Mouse (Mus musculus) midbrain, embryonic 11.5 days (tissue): Measurements from ENCODE around the gene Arhgap25. TPM values are rescaled to one million over a fixed set of nuclear protein-coding genes. Genes with fewer than 3 reads are reported as not detected.

Experiments used
- ATAC-seq: fragments of 200-750 bp; cut with Nextera tagmentation; 2 replicates; pipeline ENCODE4 v1.8.0; 2017; ENCODE audit warnings: moderate TSS enrichment, moderate library complexity; ENCODE audit not compliant: low FRiP score
- DNase-seq: peaks from one replicate; pipeline ENCODE4 v3.0.0; 2015; ENCODE audit warnings: low spot score; ENCODE audit errors: missing footprints
- H3K27ac ChIP-seq: fragments of 300-500 bp; sonication (generic); 2 replicates; pipeline ENCODE4 v1.5.1; 2014; ENCODE audit warnings: low read depth, low read length
- H3K27me3 ChIP-seq: fragments of 300-500 bp; sonication (generic); 2 replicates; pipeline ENCODE4 v1.6.1; 2014; ENCODE audit warnings: mild to moderate bottlenecking, low read length, moderate library complexity, mixed read lengths; ENCODE audit not compliant: control insufficient read depth, insufficient read depth
- H3K36me3 ChIP-seq: fragments of 300-500 bp; sonication (generic); 2 replicates; pipeline ENCODE4 v1.6.1; 2014; ENCODE audit warnings: mild to moderate bottlenecking, low read length, moderate library complexity, mixed read lengths; ENCODE audit not compliant: control insufficient read depth, insufficient read depth
- H3K4me1 ChIP-seq: fragments of 300-500 bp; sonication (generic); 2 replicates; pipeline ENCODE4 v1.6.1; 2014; ENCODE audit warnings: low read length; ENCODE audit not compliant: control insufficient read depth, insufficient read depth
- H3K4me2 ChIP-seq: fragments of 300-500 bp; sonication (generic); 2 replicates; pipeline ENCODE4 v1.6.1; 2014; ENCODE audit warnings: mild to moderate bottlenecking, moderate library complexity
- H3K4me3 ChIP-seq: fragments of 300-500 bp; sonication (generic); 2 replicates; pipeline ENCODE4 v1.5.1; 2014; ENCODE audit warnings: low read depth, low read length
- H3K9ac ChIP-seq: fragments of 300-500 bp; sonication (generic); 2 replicates; pipeline ENCODE4 v1.6.1; 2014; ENCODE audit warnings: low read length
- H3K9me3 ChIP-seq: fragments of 300-500 bp; sonication (generic); 2 replicates; pipeline ENCODE4 v1.6.1; 2016; ENCODE audit warnings: low read length; ENCODE audit not compliant: control insufficient read depth
- WGBS: fragments of 180-500 bp; shearing (Covaris S2); extraction: QIAGEN DNeasy Blood & Tissue Kit; methylation state at CpG from one replicate; pipeline ENCODE4 v1.1.7; 2014; 5-methylcytosine and 5-hydroxymethylcytosine counted together
- polyA plus RNA-seq: library from polyadenylated mRNA; unstranded; fragments of >200 nt; fragmentation: Nextera tagmentation; extraction: Ambion mirVana; gene quantifications from 2 replicates; pipeline ENCODE4 v1.2.1, GENCODE M21; 2014

Gene Arhgap25
- polyA plus RNA-seq, 1 experiment from 2014 or later = 1.7 TPM

DNA sequence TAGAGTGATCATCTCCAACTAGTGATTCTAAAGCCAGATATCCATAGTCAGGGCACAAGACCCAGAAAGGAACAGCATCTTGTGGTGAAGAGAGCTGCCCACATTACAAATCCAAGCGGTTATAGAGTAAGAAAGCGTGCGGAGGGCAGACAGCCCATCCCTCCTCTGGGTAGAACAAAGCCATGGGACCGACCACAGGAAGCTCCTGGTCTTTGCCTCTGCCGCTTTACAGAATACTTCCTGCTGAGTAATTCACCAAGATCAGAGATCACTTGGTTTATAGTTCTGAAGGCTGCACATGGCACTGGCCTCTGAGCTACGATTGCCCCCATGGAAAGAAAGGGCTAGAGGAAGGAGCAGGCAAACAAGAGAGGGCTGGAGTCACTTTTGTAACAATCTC is 30.6 kb downstream of the Arhgap25 start:
- no peak overlapping the region for H3K27ac ChIP-seq
- no peaks in the 10 kb centered on the region for H3K4me1 ChIP-seq
- H3K36me3 ChIP-seq = no peaks in the 10 kb centered on the region
- no peak for ATAC-seq
- H3K9ac ChIP-seq = no peak overlapping the region
- WGBS = 57% methylated on average over 6 of the region's 6 CpGs
- no peaks in the 10 kb centered on the region for H3K9me3 ChIP-seq
- no peak overlapping the region for H3K4me2 ChIP-seq
- no peak overlapping the region for H3K4me3 ChIP-seq
- H3K27me3 ChIP-seq = no peaks in the 10 kb centered on the region
- DNase-seq = no peak

DNA sequence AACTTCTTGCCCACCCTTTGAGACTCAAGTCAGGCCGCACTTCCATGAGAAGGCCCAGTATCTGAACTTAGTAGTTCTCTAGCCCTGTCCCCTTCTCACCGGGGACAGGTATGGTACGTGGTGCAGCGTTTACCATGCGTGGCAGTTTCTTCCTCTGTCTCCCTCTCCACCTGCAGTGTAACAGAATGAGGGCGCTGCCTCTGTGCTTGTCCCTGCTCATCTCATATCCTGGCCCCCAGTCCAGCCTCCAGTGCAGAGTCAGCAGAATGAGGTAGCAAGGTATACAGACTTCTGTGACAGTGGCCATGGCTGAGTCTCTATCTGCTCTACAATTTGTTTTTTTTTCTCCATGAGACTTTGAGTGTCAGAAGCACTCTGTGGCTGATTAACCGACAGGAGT is 32.4 kb downstream of the Arhgap25 start:
- H3K36me3 ChIP-seq = no peaks in the 10 kb centered on the region
- 91% methylated on average over 7 of the region's 7 CpGs for WGBS

DNA sequence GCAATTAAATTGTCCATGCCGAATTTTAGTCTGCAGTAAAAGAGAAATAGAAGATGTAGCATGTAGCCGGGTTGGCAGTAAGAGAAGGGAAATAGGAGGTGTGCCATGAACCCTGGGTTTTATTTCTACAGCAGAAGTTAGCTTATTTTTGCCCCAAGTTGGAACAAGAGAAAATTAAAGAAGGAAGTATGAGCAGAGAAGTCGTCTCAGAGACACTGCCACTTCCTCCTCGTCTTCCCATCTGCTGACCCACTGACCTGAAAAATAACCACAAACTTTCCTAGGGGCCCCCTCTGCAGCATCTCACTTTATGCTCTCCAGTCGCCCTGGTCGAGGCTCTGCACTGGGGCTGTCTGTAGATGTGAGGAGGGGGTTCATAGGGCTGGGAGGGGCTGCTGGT is 33.3 kb downstream of the Arhgap25 start:
- no peaks in the 10 kb centered on the region for H3K27me3 ChIP-seq
- no peak overlapping the region for H3K27ac ChIP-seq
- H3K4me3 ChIP-seq = no peak overlapping the region
- H3K36me3 ChIP-seq = no peaks in the 10 kb centered on the region
- no peak overlapping the region for H3K9ac ChIP-seq
- H3K4me1 ChIP-seq = no peaks in the 10 kb centered on the region
- H3K4me2 ChIP-seq = no peak overlapping the region
- ATAC-seq (no peak), DNase-seq (no peak)
- no peaks in the 10 kb centered on the region for H3K9me3 ChIP-seq
- WGBS = 71% methylated on average over 6 of the region's 6 CpGs

More for the DNA sequence above, 32.4 kb downstream of the Arhgap25 start:
- H3K4me3 ChIP-seq = no peak overlapping the region
- DNase-seq (no peak), ATAC-seq (no peak)
- H3K4me2 ChIP-seq = no peak overlapping the region
- H3K9me3 ChIP-seq = no peaks in the 10 kb centered on the region
- no peaks in the 10 kb centered on the region for H3K4me1 ChIP-seq
- H3K27me3 ChIP-seq = no peaks in the 10 kb centered on the region
- no peak overlapping the region for H3K9ac ChIP-seq
- H3K27ac ChIP-seq = no peak overlapping the region

DNA sequence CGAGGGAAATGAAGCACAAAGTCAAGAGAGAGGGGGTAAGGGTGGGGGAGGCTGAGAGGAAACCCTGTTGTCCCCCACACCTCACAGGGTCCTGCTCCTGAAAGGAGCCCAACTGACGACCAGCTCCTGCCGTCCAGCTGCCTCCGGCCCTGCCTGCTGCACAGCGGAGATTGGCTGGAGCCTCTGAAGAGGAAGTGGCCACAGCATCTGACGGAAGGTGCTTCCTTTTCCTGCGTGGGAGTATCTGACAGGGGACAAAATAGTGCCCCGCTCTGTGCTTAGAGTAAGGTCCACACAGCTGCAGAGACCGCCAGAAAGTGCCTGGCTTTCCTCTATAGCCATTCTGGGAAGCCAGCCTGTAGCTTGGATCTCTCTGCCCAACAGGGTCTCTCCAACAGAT is 36.9 kb downstream of the Arhgap25 start:
- H3K9me3 ChIP-seq = no peaks in the 10 kb centered on the region
- no peak for DNase-seq
- no peak for ATAC-seq
- no peak overlapping the region for H3K9ac ChIP-seq
- no peaks in the 10 kb centered on the region for H3K27me3 ChIP-seq
- no peak overlapping the region for H3K4me3 ChIP-seq
- WGBS = 74% methylated on average over 9 of the region's 9 CpGs
- H3K27ac ChIP-seq = no peak overlapping the region
- H3K36me3 ChIP-seq = no peaks in the 10 kb centered on the region
- H3K4me1 ChIP-seq = no peaks in the 10 kb centered on the region
- no peak overlapping the region for H3K4me2 ChIP-seq

DNA sequence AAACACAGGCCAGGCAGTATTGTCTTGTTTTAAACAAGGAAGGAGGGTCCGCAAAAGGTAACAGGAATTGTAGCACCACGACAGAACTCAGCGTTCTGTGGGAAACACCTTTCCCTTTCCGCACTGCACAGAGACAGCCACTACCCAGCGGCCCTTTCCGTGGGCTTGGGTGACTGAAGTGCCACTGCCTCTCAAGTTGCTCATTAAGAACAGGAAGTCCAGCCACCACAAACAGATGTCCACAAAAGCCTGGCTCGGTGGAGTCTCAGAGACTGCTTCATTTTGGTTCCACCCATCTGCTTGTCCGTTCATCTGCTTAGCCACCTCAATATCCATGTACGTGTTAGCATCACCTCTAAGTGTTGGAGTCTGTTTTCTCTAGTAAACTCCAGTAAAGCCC is 38.7 kb downstream of the Arhgap25 start:
- DNase-seq (no peak), ATAC-seq (no peak)
- no peak overlapping the region for H3K27ac ChIP-seq
- H3K27me3 ChIP-seq = no peaks in the 10 kb centered on the region
- 82% methylated on average over 9 of the region's 9 CpGs for WGBS
- H3K36me3 ChIP-seq = no peaks in the 10 kb centered on the region
- H3K9me3 ChIP-seq = no peaks in the 10 kb centered on the region
- H3K9ac ChIP-seq = no peak overlapping the region
- no peak overlapping the region for H3K4me2 ChIP-seq
- H3K4me3 ChIP-seq = no peak overlapping the region
- H3K4me1 ChIP-seq = no peaks in the 10 kb centered on the region

DNA sequence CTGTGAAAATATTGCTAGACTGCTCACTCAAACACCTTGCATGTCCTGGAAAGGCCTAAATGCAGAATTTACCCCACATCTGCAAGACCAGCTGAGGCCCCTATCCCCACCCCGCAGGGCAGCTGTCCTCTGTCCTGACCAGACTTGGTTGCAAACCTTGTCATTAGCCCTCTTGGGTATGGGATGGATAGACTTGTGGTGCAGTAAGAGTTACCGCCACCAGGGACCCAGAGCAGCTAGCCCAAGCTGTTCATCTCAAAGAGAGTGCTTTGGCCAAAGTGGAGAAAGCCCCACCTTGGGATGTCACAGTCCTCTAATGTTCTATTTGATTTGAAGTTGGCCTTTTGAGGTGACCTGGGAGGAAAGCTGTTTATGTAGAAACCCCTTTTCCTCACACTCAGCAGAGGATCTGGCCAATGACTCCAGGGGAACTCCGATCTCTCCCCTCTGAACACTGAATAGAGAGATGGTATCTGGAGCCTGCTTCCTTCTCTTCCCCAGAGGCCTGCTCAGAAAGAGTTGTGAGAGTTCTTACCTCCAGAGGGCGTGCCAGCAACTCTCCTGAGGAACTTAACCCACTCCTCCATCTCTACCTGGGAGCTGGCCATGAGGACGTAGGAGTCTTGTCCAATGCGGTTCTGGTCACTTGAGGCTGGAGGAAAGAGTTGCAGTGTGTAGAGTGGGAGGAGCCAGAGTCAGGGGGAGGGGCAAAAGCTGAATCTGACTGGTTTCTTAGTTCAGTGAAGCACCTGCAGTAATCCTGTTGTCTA is 45.2 kb downstream of the Arhgap25 start:
- Histone ChIP-seq H3K9ac (no peak overlapping the region), H3K9me3 (no peaks in the 10 kb centered on the region), H3K27me3 (no peaks in the 10 kb centered on the region), H3K4me2 (no peak overlapping the region), H3K27ac (no peak overlapping the region), H3K36me3 (no peaks in the 10 kb centered on the region), H3K4me1 (no peaks in the 10 kb centered on the region), H3K4me3 (no peak overlapping the region)
- peak; percentile 45 for DNase-seq
- no peak for ATAC-seq
- WGBS = 62% methylated on average over 6 of the region's 6 CpGs

DNA sequence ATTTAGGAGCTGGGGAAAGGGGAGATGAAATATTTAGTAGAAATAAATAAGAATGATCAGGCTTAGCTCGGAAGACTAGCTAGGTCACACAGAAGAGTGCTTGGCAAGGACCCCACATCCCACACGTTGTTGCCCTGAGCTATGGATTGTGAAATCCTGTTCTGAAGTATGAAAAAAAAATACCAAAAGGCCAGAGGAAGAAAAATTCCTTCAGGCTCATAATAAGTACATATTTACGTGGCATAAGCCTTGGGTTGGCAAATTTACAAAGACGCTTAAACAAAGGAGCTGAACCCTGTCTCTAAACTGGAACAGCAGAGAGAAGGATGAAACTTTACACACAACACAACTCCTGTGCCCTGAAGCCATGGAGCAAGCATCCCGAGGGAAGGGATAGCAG is 48.3 kb downstream of the Arhgap25 start:
- Histone ChIP-seq H3K4me3 (no peak overlapping the region), H3K36me3 (no peaks in the 10 kb centered on the region), H3K4me1 (no peaks in the 10 kb centered on the region), H3K27ac (no peak overlapping the region), H3K4me2 (no peak overlapping the region), H3K9ac (no peak overlapping the region), H3K27me3 (no peaks in the 10 kb centered on the region), H3K9me3 (no peaks in the 10 kb centered on the region)
- peak; percentile 19 for DNase-seq
- 77% methylated on average over 5 of the region's 5 CpGs for WGBS
- no peak for ATAC-seq

DNA sequence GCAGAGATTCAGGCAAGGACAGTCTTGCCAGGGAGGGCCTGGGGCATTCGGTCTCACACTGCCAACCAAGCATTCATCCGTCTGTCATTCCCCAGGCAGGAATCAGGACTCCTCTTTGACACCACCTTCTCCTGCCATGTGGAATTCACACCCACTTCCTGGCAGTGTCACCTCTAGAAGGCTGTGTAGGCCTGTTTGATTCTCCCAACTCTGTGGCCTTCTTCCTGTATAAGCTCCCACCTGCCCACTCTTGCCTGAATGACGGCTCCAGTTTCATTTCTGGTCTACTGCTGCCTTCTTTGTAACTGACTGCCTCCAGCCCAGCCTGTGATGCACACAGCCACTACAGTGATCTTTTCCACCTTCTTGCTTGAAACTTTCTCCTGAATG is 49.2 kb downstream of the Arhgap25 start:
- Histone ChIP-seq H3K4me1 (no peaks in the 10 kb centered on the region), H3K36me3 (no peaks in the 10 kb centered on the region), H3K27ac (no peak overlapping the region), H3K4me3 (no peak overlapping the region), H3K4me2 (no peak overlapping the region), H3K9me3 (no peaks in the 10 kb centered on the region), H3K9ac (no peak overlapping the region), H3K27me3 (no peaks in the 10 kb centered on the region)
- WGBS = 87% methylated on average over 3 of the region's 3 CpGs
- ATAC-seq (no peak), DNase-seq (peak; percentile 37)

DNA sequence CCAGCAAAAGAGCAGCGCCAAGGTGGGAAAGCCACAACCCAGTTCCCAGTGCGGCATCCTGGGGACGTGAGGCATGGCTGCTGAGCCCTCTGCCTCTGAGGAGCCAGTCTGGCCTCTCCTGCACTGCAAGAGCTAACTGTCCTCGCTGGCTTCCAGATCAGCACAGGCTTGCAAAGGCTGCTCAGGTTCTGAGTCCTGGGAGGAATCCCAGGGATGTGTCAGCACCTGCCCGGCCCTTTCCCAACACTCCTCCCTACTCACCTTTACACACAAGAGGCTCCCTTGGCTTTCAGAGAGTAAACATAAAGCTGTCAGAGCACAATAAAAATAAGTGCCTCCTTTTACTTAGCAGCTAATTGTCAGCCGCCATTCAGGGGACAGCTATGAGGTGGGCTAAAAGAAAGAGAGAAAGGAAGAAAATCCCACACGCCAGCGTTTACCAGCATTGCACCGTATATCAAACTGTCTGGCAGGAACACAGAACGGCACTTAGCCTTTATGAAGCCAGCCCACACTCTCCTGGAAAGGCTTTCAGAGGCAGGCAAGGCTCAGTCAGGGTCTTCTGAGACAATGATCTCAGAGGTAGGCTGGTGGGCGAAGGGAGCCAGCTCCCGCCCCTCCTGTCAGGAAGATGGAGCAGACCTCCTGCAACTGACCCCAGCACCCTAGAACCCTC is 49.7 kb downstream of the Arhgap25 start:
- Histone ChIP-seq H3K4me3 (no peak overlapping the region), H3K9me3 (no peaks in the 10 kb centered on the region), H3K27me3 (no peaks in the 10 kb centered on the region), H3K9ac (no peak overlapping the region), H3K4me2 (no peak overlapping the region), H3K36me3 (no peaks in the 10 kb centered on the region), H3K27ac (no peak overlapping the region), H3K4me1 (no peaks in the 10 kb centered on the region)
- no peak for ATAC-seq
- DNase-seq = peak; percentile 47
- 74% methylated on average over 12 of the region's 12 CpGs for WGBS
